Mouse (Mus musculus) thymus, adult 2 months (tissue): ENCODE results near the gene Atrnl1.

Source experiments
- CTCF ChIP-seq: fragments of 200-500 bp; IDR thresholded peaks from 2 replicates; pipeline ENCODE4 v1.5.1; 2012; ENCODE audit warnings: mild to moderate bottlenecking, control low read depth, low read length, moderate library complexity, borderline replicate concordance; ENCODE audit not compliant: control insufficient read depth, poor library complexity, insufficient read depth; ENCODE audit errors: extremely low read depth
- POLR2A ChIP-seq: fragments of 200-500 bp; IDR thresholded peaks from 2 replicates; pipeline ENCODE4 v1.6.1; 2012; ENCODE audit warnings: mild to moderate bottlenecking, low read length, control low read depth, moderate library complexity; ENCODE audit not compliant: control insufficient read depth, poor library complexity, insufficient read depth; ENCODE audit errors: extremely low read depth

DNA sequence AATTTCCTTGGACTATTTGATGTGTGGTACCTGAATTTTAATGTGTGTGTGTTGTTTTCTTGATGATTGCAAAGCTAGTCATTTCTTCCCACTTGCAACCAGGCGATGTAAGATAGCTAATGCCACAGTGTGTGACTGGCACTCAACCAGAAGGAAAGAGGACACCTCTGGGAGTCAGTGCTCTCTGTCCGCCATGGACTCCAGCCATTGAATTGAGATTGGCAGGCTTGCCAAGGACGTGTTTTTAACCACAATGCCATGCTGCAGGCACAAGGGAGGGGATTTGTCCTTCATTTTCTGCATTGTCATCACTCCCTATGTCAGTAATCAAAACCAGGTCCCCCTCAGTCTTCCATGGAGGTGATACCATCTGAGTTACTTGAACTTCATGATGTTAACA lies 126.6 kb downstream of the Atrnl1 start:
- TF ChIP-seq POLR2A (no peak), CTCF (no peak)
